Mouse (Mus musculus) heart, postnatal 25 days (tissue): ENCODE measurements around the gene Olfr895. TPM values are rescaled to one million over a fixed set of nuclear protein-coding genes. Genes with fewer than 3 reads are reported as not detected.

Experiments
- DNase-seq: peaks from one replicate; pipeline ENCODE4 v3.0.0; 2022; ENCODE audit warnings: low spot score
- intact Hi-C: fragments of 180-260 bp; cut with DNase I; formaldehyde crosslinking; loops from one replicate; pipeline ENCODE4 v1.15.1; 2025
- total RNA-seq, 2 experiments: library from RNA; stranded (reverse); gene quantifications; 2 replicates each; pipeline ENCODE4 v1.2.3; 2021

Olfr895 gene
- total RNA-seq: not detected

- intact Hi-C loops: no loop called here
- no peak for DNase-seq
Measured at GRCm38 (mm10) chr9:38267551-38267950, at the start of gene Olfr895. Olfr895 (plus strand) TSS chr9:38267851.

- intact Hi-C loops: no loop called here
- DNase-seq: no peak
Measured at GRCm38 (mm10) chr9:38252474-38252873, 15.2 kb upstream of the Olfr895 start, which contains the start of gene Olfr143. Olfr143 (plus strand) TSS chr9:38252774.

GRCm38 (mm10) chr9:38290807-38291206 is 23.2 kb downstream of the Olfr895 start, which contains the start of gene Olfr896-ps1:
Olfr896-ps1 (plus strand) TSS chr9:38291107.
- DNase-seq: no peak
- intact Hi-C loops: no loop called here

Other genes starting within 250 kb of the Olfr895 start
- gene Olfr883, start 242.0 kb upstream of the Olfr895 start, total RNA-seq: not detected
- gene Olfr884, start 221.3 kb upstream of the Olfr895 start, total RNA-seq: not detected
- gene Olfr885, start 206.5 kb upstream of the Olfr895 start, total RNA-seq: not detected
- gene Olfr887, start 183.8 kb upstream of the Olfr895 start, total RNA-seq: not detected
- not detected for gene Olfr888, start 159.7 kb upstream of the Olfr895 start, total RNA-seq
- gene Olfr889, start 152.7 kb upstream of the Olfr895 start, total RNA-seq: not detected
- not detected for gene Olfr890, start 125.3 kb upstream of the Olfr895 start, total RNA-seq
- gene Olfr891, start 87.0 kb upstream of the Olfr895 start, total RNA-seq: not detected
- not detected for gene Olfr893, start 59.5 kb upstream of the Olfr895 start, total RNA-seq
- gene Olfr894, start 49.8 kb upstream of the Olfr895 start, total RNA-seq: not detected
- gene Olfr143, start 15.1 kb upstream of the Olfr895 start, total RNA-seq: not detected
- gene Olfr896-ps1, start 23.3 kb downstream of the Olfr895 start, total RNA-seq: not detected
- not detected for gene Olfr25, start 61.2 kb downstream of the Olfr895 start, total RNA-seq
- gene Olfr898, start 80.6 kb downstream of the Olfr895 start, total RNA-seq: not detected
- gene Olfr250, start 99.0 kb downstream of the Olfr895 start, total RNA-seq: not detected
- not detected for gene Olfr251, start 109.2 kb downstream of the Olfr895 start, total RNA-seq
- gene Olfr147, start 133.8 kb downstream of the Olfr895 start, total RNA-seq: not detected
- gene Olfr901, start 161.6 kb downstream of the Olfr895 start, total RNA-seq: not detected
- gene Olfr902, start 179.8 kb downstream of the Olfr895 start, total RNA-seq: not detected
- gene Olfr904, start 195.3 kb downstream of the Olfr895 start, total RNA-seq: not detected
- gene Olfr905, start 203.3 kb downstream of the Olfr895 start, total RNA-seq: not detected
- not detected for gene Olfr906, start 219.2 kb downstream of the Olfr895 start, total RNA-seq
- gene Olfr907, start 227.9 kb downstream of the Olfr895 start, total RNA-seq: not detected